Mouse (Mus musculus) embryonic stem cell, embryonic (primary cell): ENCODE measurements around the gene Btbd35f4.
"Not testable (repeated sequence)": the region's sequence is repeated elsewhere in the genome, so short reads cannot be mapped to it uniquely, and the experiment has no call there.

Source experiments
- CTCF ChIA-PET, 4 experiments: fragments of 300-600 bp in 2 of 4; fragments of 350-600 bp in 2 of 4; sonication (Branson Sonifier 250); formaldehyde crosslinking; loops; one replicate each; lab custom pipeline; 2022; ENCODE audit warnings: inconsistent platforms in 2 of 4; lab: Charles Lee
- POLR2A ChIA-PET, 4 experiments: fragments of 300-600 bp in 2 of 4; fragments of 350-600 bp in 2 of 4; sonication (Branson Sonifier 250); formaldehyde crosslinking; loops; one replicate each; lab custom pipeline; 2022; ENCODE audit warnings: antibody characterized with exemption in 4 of 4, inconsistent platforms in 1 of 4; lab: Charles Lee

Gene Btbd35f4

DNA sequence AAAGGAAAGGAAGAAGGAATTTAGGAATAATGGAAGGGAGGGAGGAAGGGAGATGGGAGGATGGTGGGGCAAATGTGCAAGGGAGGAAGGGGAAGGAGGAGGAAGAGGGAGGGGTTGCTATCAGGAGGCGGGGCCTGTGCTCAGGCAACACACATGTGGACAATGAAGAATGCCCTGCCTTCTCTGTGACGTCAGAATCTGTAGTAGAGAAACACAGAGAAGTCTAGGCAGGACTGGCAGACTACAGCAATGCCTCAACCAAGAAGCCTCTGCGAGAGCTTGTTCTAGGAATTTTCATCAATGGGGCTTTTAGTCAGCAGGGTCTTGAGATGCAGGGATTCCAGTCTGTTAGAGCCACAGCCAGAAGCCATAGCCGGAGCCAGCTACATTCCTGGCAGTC is at the start of gene Btbd35f4:
TSS of gene Btbd35f4 (plus strand) at position 301 of the 400 bp plus-strand sequence.
- CTCF ChIA-PET, POLR2A ChIA-PET: not testable (repeated sequence)

- CTCF ChIA-PET, result not testable (repeated sequence)
These were observed 39.7 kb downstream of the Btbd35f4 start for GRCm38 (mm10) chrX:4840016-4840415.

More at GRCm38 (mm10) chrX:4840016-4840415, 39.7 kb downstream of the Btbd35f4 start:
- POLR2A ChIA-PET, result not testable (repeated sequence)
